Mouse (Mus musculus) intestine, embryonic 14.5 days (tissue): ENCODE measurements around the gene Aifm3. TPM values are rescaled to one million over a fixed set of nuclear protein-coding genes. Genes with fewer than 3 reads are reported as not detected.
"Not testable (repeated sequence)": the region's sequence is repeated elsewhere in the genome, so short reads cannot be mapped to it uniquely, and the experiment has no call there.

Experiments used
- ATAC-seq: fragments of 200-750 bp; cut with Nextera tagmentation; replicated peaks from 2 replicates; pipeline ENCODE4 v1.8.0; 2017; ENCODE audit warnings: low read depth, moderate number of reproducible peaks, moderate TSS enrichment, moderate library complexity; ENCODE audit not compliant: low FRiP score, low TSS enrichment
- DNase-seq: peaks from one replicate; pipeline ENCODE4 v3.0.0-alpha.2; 2018; ENCODE audit warnings: low spot score
- H3K27ac ChIP-seq: fragments of 300-500 bp; sonication (generic); 2 replicates; pipeline ENCODE4 v1.5.1; 2014; ENCODE audit warnings: low read depth, mild to moderate bottlenecking, control low read depth
- H3K27me3 ChIP-seq: fragments of 300-500 bp; sonication (generic); replicated peaks from 2 replicates; pipeline ENCODE4 v1.6.1; 2014; ENCODE audit warnings: low read length, control low read depth; ENCODE audit not compliant: control insufficient read depth, insufficient read depth
- H3K36me3 ChIP-seq: fragments of 300-500 bp; sonication (generic); 2 replicates; pipeline ENCODE4 v1.6.1; 2014; ENCODE audit warnings: low read length, control low read depth; ENCODE audit not compliant: control insufficient read depth, insufficient read depth
- H3K4me1 ChIP-seq: fragments of 300-500 bp; sonication (generic); replicated peaks from 2 replicates; pipeline ENCODE4 v1.6.1; 2014; ENCODE audit warnings: low read length, control low read depth, mixed read lengths; ENCODE audit not compliant: control insufficient read depth, insufficient read depth
- H3K4me2 ChIP-seq: fragments of 300-500 bp; sonication (generic); 2 replicates; pipeline ENCODE4 v1.6.1; 2014; ENCODE audit warnings: low read length
- H3K4me3 ChIP-seq: fragments of 300-500 bp; sonication (generic); 2 replicates; pipeline ENCODE4 v1.5.1; 2014; ENCODE audit warnings: low read depth, low read length, control low read depth, mixed read lengths
- H3K9ac ChIP-seq: fragments of 300-500 bp; sonication (generic); 2 replicates; pipeline ENCODE4 v1.6.1; 2014; ENCODE audit warnings: mild to moderate bottlenecking, low read length
- H3K9me3 ChIP-seq: fragments of 300-500 bp; sonication (generic); 2 replicates; pipeline ENCODE4 v1.6.1; 2016; ENCODE audit warnings: low read length, control low read depth; ENCODE audit not compliant: control insufficient read depth
- WGBS: fragments of 180-500 bp; shearing (Covaris S2); extraction: QIAGEN DNeasy Blood & Tissue Kit; methylation state at CpG from one replicate; pipeline ENCODE4 v1.1.7; 2014; 5-methylcytosine and 5-hydroxymethylcytosine counted together
- polyA plus RNA-seq: library from polyadenylated mRNA; unstranded; fragments of >200 nt; fragmentation: Nextera tagmentation; extraction: Ambion mirVana; gene quantifications from 2 replicates; pipeline ENCODE4 v1.2.1, GENCODE M21; 2014

Aifm3 gene
- polyA plus RNA-seq, 1 experiment from 2014 or later: 3.2 TPM

DNA sequence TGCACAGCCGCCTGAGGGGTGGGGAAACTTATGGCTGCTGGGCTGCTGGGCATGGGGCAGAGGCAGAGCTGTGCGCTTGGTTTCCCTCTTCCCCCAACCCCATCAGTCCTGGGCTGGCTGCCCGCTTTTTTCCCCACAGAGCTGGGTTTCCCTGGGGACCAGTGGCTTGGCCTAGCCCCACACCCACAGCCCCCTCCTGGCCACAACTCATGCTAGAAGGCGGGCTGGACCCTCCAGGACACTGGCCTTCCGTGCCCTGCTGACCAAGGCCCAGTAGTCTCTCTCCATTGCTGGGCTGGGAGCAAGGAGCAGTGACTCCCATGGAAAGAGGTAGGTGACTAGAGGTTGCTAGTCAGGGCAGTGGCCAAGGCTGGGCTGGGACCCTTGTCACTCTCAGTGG, 1.7 kb downstream of the Aifm3 start:
- WGBS: 85% methylated on average over 5 of the region's 5 CpGs

GRCm38 (mm10) chr16:17491896-17492561, 2.6 kb downstream of the Aifm3 start:
- no peak overlapping the region for H3K27ac ChIP-seq
- WGBS: 67% methylated on average over 5 of the region's 5 CpGs
- H3K27me3 ChIP-seq: peaks cover 15% of the 10 kb centered on the region; the same call in 1 of the 2 replicates
- no peak overlapping the region for H3K9ac ChIP-seq
- H3K36me3 ChIP-seq: peaks cover 8% of the 10 kb centered on the region
- H3K4me2 ChIP-seq: no peak overlapping the region
- no peaks in the 10 kb centered on the region for H3K9me3 ChIP-seq
- peaks cover 7% of the 10 kb centered on the region for H3K4me1 ChIP-seq
- no peak overlapping the region for H3K4me3 ChIP-seq
- DNase-seq: no peak
- ATAC-seq: no peak

More for the DNA sequence above, 1.7 kb downstream of the Aifm3 start:
- Histone ChIP-seq H3K27ac (no peak overlapping the region), H3K27me3 (peaks cover 15% of the 10 kb centered on the region; the same call in 1 of the 2 replicates), H3K36me3 (peaks cover 17% of the 10 kb centered on the region), H3K9me3 (no peaks in the 10 kb centered on the region), H3K4me3 (no peak overlapping the region), H3K4me1 (peaks cover 9% of the 10 kb centered on the region), H3K4me2 (no peak overlapping the region), H3K9ac (no peak overlapping the region)
- ATAC-seq (no peak), DNase-seq (no peak)

GRCm38 (mm10) chr16:17496499-17497305, 7.3 kb downstream of the Aifm3 start:
- H3K27ac ChIP-seq: no peak overlapping the region
- peak; percentile 64 for DNase-seq

GRCm38 (mm10) chr16:17499249-17499883, 10.0 kb downstream of the Aifm3 start:
- Histone ChIP-seq H3K4me2 (no peak overlapping the region), H3K4me1 (peaks cover 4% of the 10 kb centered on the region; the same call in 1 of the 2 replicates), H3K36me3 (no peaks in the 10 kb centered on the region), H3K27me3 (no peaks in the 10 kb centered on the region), H3K4me3 (no peak overlapping the region), H3K27ac (no peak overlapping the region), H3K9me3 (no peaks in the 10 kb centered on the region), H3K9ac (no peak overlapping the region)
- DNase-seq (no peak), ATAC-seq (no peak)
- 31% methylated on average over 10 of the region's 10 CpGs for WGBS

More at GRCm38 (mm10) chr16:17496499-17497305, 7.3 kb downstream of the Aifm3 start:
- no peak for ATAC-seq
- H3K36me3 ChIP-seq: no peaks in the 10 kb centered on the region
- no peak overlapping the region for H3K9ac ChIP-seq
- no peaks in the 10 kb centered on the region for H3K9me3 ChIP-seq
- WGBS: 36% methylated on average over 2 of the region's 2 CpGs
- peaks cover 4% of the 10 kb centered on the region; the same call in 1 of the 2 replicates for H3K4me1 ChIP-seq
- H3K4me2 ChIP-seq: no peak overlapping the region
- no peaks in the 10 kb centered on the region for H3K27me3 ChIP-seq
- H3K4me3 ChIP-seq: no peak overlapping the region

DNA sequence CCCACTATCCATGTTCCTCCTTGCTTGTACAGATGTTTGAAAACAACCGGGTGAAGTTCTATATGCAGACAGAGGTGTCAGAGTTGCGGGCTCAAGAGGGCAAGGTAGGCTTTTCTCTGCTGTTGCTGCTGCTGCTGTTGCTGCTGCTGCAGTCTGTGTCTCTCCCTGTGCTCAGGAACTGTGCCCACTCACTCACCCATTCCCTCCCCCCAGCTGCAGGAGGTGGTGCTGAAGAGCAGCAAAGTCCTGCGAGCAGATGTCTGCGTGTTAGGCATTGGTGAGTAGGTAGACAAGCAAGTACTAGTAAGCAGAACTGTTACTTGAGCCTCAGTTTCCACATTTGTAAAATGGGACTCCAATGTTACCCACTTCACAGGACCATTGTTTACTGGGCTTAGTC, 13.3 kb downstream of the Aifm3 start:
- no peaks in the 10 kb centered on the region for H3K36me3 ChIP-seq
- H3K9ac ChIP-seq: no peak overlapping the region
- H3K4me2 ChIP-seq: no peak overlapping the region
- WGBS: 73% methylated on average over 4 of the region's 4 CpGs
- no peaks in the 10 kb centered on the region for H3K9me3 ChIP-seq
- H3K27me3 ChIP-seq: no peaks in the 10 kb centered on the region
- ATAC-seq: no peak
- DNase-seq: no peak
- H3K4me3 ChIP-seq: no peak overlapping the region
- no peaks in the 10 kb centered on the region for H3K4me1 ChIP-seq
- H3K27ac ChIP-seq: no peak overlapping the region

DNA sequence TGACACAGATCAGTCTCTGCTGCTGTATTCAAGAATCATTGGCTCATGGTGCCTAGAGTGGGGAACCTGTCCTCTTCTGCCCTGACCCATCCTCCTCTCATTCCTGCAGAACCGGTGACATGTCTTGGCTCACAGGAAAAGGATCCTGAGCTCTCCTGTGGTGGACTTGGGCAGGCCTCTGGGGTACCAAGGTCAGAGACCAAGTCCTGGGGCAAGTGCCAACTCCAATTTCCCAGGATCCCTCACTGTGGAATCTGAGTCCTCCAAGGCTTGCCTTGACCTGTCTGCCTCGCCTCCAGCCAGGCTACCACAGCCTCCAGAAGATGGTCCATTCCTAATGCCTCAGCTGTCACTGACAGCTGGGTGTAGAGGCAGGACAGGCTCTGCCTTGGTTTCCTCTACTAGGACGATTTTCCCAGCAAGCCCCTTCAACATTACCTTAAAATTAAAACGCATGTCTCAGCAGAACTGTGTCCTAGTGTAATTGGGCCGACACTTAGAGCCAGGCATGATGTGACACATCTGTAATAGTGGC, 17.7 kb downstream of the Aifm3 start:
- DNase-seq: no peak
- H3K27ac ChIP-seq: no peak overlapping the region
- peaks cover 10% of the 10 kb centered on the region for H3K36me3 ChIP-seq
- H3K4me2 ChIP-seq: no peak overlapping the region
- no peaks in the 10 kb centered on the region for H3K27me3 ChIP-seq
- 85% methylated on average over 5 of the region's 5 CpGs for WGBS
- H3K4me3 ChIP-seq: no peak overlapping the region
- peaks cover 12% of the 10 kb centered on the region for H3K4me1 ChIP-seq
- H3K9ac ChIP-seq: no peak overlapping the region
- no peaks in the 10 kb centered on the region for H3K9me3 ChIP-seq
- no peak for ATAC-seq

DNA sequence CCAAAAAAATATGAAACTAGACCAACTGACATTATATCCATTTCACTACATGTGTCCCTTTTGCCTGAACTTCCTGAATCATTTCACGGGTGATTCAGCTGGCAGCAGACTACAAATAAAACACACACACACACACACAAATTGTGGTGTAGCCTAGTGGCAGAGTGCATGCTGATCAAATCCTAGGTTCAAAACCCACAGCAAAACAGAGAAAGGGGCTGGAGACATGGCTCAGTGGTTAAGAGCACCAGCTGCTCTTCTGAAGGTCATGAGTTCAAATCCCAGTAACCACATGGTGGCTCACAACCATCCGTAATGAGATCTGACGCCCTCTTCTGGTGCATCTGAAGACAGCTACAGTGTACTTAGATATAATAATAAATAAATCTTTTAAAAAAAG, 18.6 kb downstream of the Aifm3 start:
- Histone ChIP-seq H3K4me3 (peak overlapping the region; percentile 69), H3K4me1 (peaks cover 12% of the 10 kb centered on the region), H3K9ac (peak overlapping the region; percentile 68), H3K36me3 (peaks cover 20% of the 10 kb centered on the region), H3K4me2 (peak overlapping the region; percentile 88), H3K27ac (peak overlapping the region; percentile 91; the same call in 1 of the 2 replicates)
- WGBS: 27% methylated on average over 3 of the region's 3 CpGs
- not testable (repeated sequence) for DNase-seq, H3K9me3 ChIP-seq, H3K27me3 ChIP-seq
- ATAC-seq: 0 out of 2 replicates have a peak, but pooled peaks have one; percentile 0

GRCm38 (mm10) chr16:17508546-17509239, 19.3 kb downstream of the Aifm3 start, which contains the start of gene Lztr1:
Gene Lztr1 (plus strand): TSS chr16:17508688.
- H3K9me3 ChIP-seq: no peaks in the 10 kb centered on the region
- H3K4me2 ChIP-seq: peak within 1 kb of the TSS; percentile 88
- H3K4me1 ChIP-seq: peaks cover 12% of the 10 kb centered on the region
- under 1% methylated on average over 50 of the region's 50 CpGs for WGBS
- peak; percentile 96 for DNase-seq
- H3K27ac ChIP-seq: peak within 1 kb of the TSS; percentile 91
- H3K9ac ChIP-seq: peak within 1 kb of the TSS; percentile 68
- H3K4me3 ChIP-seq: peak within 1 kb of the TSS; percentile 69
- no peaks in the 10 kb centered on the region for H3K27me3 ChIP-seq
- peaks cover 26% of the 10 kb centered on the region for H3K36me3 ChIP-seq
- peak; percentile 96 for ATAC-seq
